22 mouse cellular contexts compared by ENCODE assay signal in the genomic region with DNA sequence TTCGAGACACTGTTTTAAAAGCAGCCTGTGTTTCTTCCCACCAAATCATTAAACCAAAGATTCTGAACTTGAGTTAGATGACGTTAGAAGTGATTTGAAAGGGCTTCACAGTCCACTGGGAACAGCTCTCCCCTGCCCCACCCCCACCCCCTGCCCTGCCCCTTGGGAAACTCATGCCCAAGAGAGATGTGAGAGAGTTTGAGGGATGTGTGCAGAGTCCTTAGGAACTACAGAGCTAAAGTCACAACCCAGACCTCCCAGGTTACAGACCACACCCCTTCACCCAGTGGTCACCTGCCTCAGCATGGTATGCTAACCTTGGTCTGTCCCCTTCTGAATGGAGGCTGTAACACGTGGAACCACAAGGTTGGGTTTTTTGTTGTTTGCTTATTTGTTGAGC.
DNase-seq lines count a peak whose midpoint lies in the region; ATAC-seq and TF ChIP-seq lines count a peak whose summit lies in the region.
"Had no signal": no experiment of that assay in that cellular context is flagged by ENCODE, and none has a peak within 500 bp of the region (broad histone marks: within the 10 kb centered on the region; RNA-seq: fewer than 3 reads in every experiment).

No protein-coding gene starts in this region.

- 42% methylated on average over 3 of the region's 3 CpGs for WGBS in kidney, adult 2 months
- 38% methylated on average over 3 of the region's 3 CpGs for WGBS in kidney, embryonic 15.5 days
- WGBS in kidney, postnatal 0 days: 36% methylated on average over 3 of the region's 3 CpGs

- peak; percentile 6 for DNase-seq in kidney, adult 2 months
- DNase-seq in kidney, adult 9 months: no peak
- DNase-seq in kidney, postnatal 10 days: no peak
- peak; percentile 18 for DNase-seq in kidney, postnatal 0 days (ENCODE audit: low spot score)
- no peak for DNase-seq in kidney, postnatal 14 days
- DNase-seq: adrenal gland, adult 2 months; adrenal gland, postnatal 10 days; adrenal gland, postnatal 25 days; cerebellum, adult 11 months; cerebellum, adult 18-20 months; cerebellum, adult 8-10 months; cerebellum, adult 9-11 months; cerebellum, postnatal 14 days; cerebellum, postnatal 36 days; embryo, embryonic 11 days had no signal

- TF ChIP-seq CTCF in kidney, adult 2 months (conservative IDR thresholded peaks at IDR 0.05; ENCODE audit: insufficient read depth, insufficient read length, low read depth, low read length): no peak
- no peak for TF ChIP-seq CTCF in kidney, postnatal 0 days (IDR thresholded peaks at IDR 0.05; ENCODE audit: low read depth)

- TF ChIP-seq POLR2A in kidney, adult 2 months (IDR thresholded peaks at IDR 0.05; ENCODE audit: low read depth, low read length): no peak

- no peak overlapping the region for H3K27ac ChIP-seq in kidney, adult 2 months (ENCODE audit: insufficient read depth, low read depth, low read length)
- H3K27ac ChIP-seq in kidney, embryonic 15.5 days: peak overlapping the region; percentile 32; the same call in 1 of the 2 replicates
- peak overlapping the region; percentile 57; the same call in 1 of the 2 replicates for H3K27ac ChIP-seq in kidney, postnatal 0 days
- H3K27ac ChIP-seq: embryonic facial prominence, embryonic 13.5 days; embryonic facial prominence, embryonic 15.5 days; forebrain, embryonic 10.5 days; forebrain, embryonic 12.5 days had no signal

- H3K4me3 ChIP-seq in kidney, adult 2 months (ENCODE audit: insufficient read depth, low read depth, low read length): no peak overlapping the region
- no peak overlapping the region for H3K4me3 ChIP-seq in kidney, embryonic 15.5 days (replicated peaks)
- no peak overlapping the region for H3K4me3 ChIP-seq in kidney, postnatal 0 days (replicated peaks; ENCODE audit: low read depth, low read length)
- H3K4me3 ChIP-seq: embryonic facial prominence, embryonic 13.5 days; embryonic facial prominence, embryonic 15.5 days; erythroblast, embryonic 14.5 days; forebrain, embryonic 10.5 days; forebrain, embryonic 12.5 days had no signal

- H3K36me3 ChIP-seq in kidney, adult 2 months (ENCODE audit: control insufficient read depth, insufficient read depth, low read length): no peaks in the 10 kb centered on the region
- H3K36me3 ChIP-seq in kidney, embryonic 15.5 days: no peaks in the 10 kb centered on the region
- H3K36me3 ChIP-seq in kidney, postnatal 0 days (ENCODE audit: insufficient read depth, low read length): no peaks in the 10 kb centered on the region
- H3K36me3 ChIP-seq: embryonic facial prominence, embryonic 13.5 days; embryonic facial prominence, embryonic 15.5 days; forebrain, embryonic 10.5 days; forebrain, embryonic 12.5 days had no signal

- peaks cover 3% of the 10 kb centered on the region for H3K4me1 ChIP-seq in kidney, adult 2 months (ENCODE audit: control insufficient read depth, insufficient read depth, low read length)
- peaks cover 25% of the 10 kb centered on the region for H3K4me1 ChIP-seq in kidney, embryonic 15.5 days
- no peaks in the 10 kb centered on the region; the same call in 1 of the 2 replicates for H3K4me1 ChIP-seq in kidney, postnatal 0 days (replicated peaks; ENCODE audit: insufficient read depth, low read length)
- H3K4me1 ChIP-seq: embryonic facial prominence, embryonic 13.5 days; embryonic facial prominence, embryonic 15.5 days; forebrain, embryonic 10.5 days; forebrain, embryonic 12.5 days had no signal

- ATAC-seq in kidney, embryonic 15.5 days (replicated peaks; ENCODE audit: low FRiP score): peak; percentile 48
- ATAC-seq in kidney, postnatal 0 days (replicated peaks; ENCODE audit: low FRiP score, low read depth): peak; percentile 87
- ATAC-seq: forebrain, embryonic 14.5 days had no signal

- H3K9ac ChIP-seq in kidney, embryonic 15.5 days: no peak overlapping the region
- H3K9ac ChIP-seq in kidney, postnatal 0 days (ENCODE audit: low read depth, low read length): no peak overlapping the region
- H3K9ac ChIP-seq: embryonic facial prominence, embryonic 13.5 days; embryonic facial prominence, embryonic 15.5 days; forebrain, embryonic 12.5 days had no signal

- no peaks in the 10 kb centered on the region for H3K9me3 ChIP-seq in kidney, embryonic 15.5 days (replicated peaks)
- no peaks in the 10 kb centered on the region for H3K9me3 ChIP-seq in kidney, postnatal 0 days (replicated peaks; ENCODE audit: low read length)
- H3K9me3 ChIP-seq: embryonic facial prominence, embryonic 13.5 days; embryonic facial prominence, embryonic 15.5 days; forebrain, embryonic 10.5 days; forebrain, embryonic 12.5 days had no signal

- H3K27me3 ChIP-seq in kidney, adult 2 months (replicated peaks; ENCODE audit: control insufficient read depth, insufficient read depth, low read length): no peaks in the 10 kb centered on the region
- H3K27me3 ChIP-seq in kidney, embryonic 15.5 days: no peaks in the 10 kb centered on the region
- H3K27me3 ChIP-seq in kidney, postnatal 0 days (ENCODE audit: insufficient read depth, low read length): no peaks in the 10 kb centered on the region
- H3K27me3 ChIP-seq: embryonic facial prominence, embryonic 13.5 days; embryonic facial prominence, embryonic 15.5 days; forebrain, embryonic 12.5 days had no signal

- H3K4me2 ChIP-seq in kidney, embryonic 15.5 days: no peak overlapping the region
- no peak overlapping the region for H3K4me2 ChIP-seq in kidney, postnatal 0 days (ENCODE audit: low read length)
- H3K4me2 ChIP-seq: embryonic facial prominence, embryonic 13.5 days; embryonic facial prominence, embryonic 15.5 days; forebrain, embryonic 12.5 days had no signal

Comparison
In these comparisons a context has a peak if more than half of its experiments do, and no peak if none do; other contexts are left out.
1. DNase-seq: peak in kidney, adult 2 months (single experiment) and kidney, postnatal 0 days (single experiment); none in kidney, adult 9 months (single experiment), kidney, postnatal 10 days (single experiment) and kidney, postnatal 14 days (single experiment).